Mouse (Mus musculus): ENCODE results near the gene Rfxap. TPM values are rescaled to one million over a fixed set of nuclear protein-coding genes. Genes with fewer than 3 reads are reported as not detected.
A peak's percentile ranks its signal among the peaks of the same experiment; 100 is the strongest.

Gene Rfxap
- polyA plus RNA-seq, 1 experiment from 2014 or later: 41.9 TPM

- H3K27ac ChIP-seq: no peak overlapping the region
- 89% methylated on average over 1 of the region's 1 CpGs for WGBS
- H3K4me3 ChIP-seq: no peak overlapping the region
- H3K4me2 ChIP-seq: no peak overlapping the region
- no peaks in the 10 kb centered on the region for H3K9me3 ChIP-seq
- no peak overlapping the region for H3K9ac ChIP-seq
- peaks cover 3% of the 10 kb centered on the region for H3K4me1 ChIP-seq
- no peaks in the 10 kb centered on the region for H3K36me3 ChIP-seq (replicated peaks)
- H3K27me3 ChIP-seq (replicated peaks): no peaks in the 10 kb centered on the region; the same call in 1 of the 2 replicates
- ATAC-seq (replicated peaks): no peak
Observed at GRCm38 (mm10) chr3:54761258-54761657, 46.3 kb downstream of the Rfxap start.

- Histone ChIP-seq H3K4me1 (peaks cover 10% of the 10 kb centered on the region), H3K9me3 (no peaks in the 10 kb centered on the region), H3K36me3 (replicated peaks) (no peaks in the 10 kb centered on the region), H3K27ac (no peak overlapping the region), H3K4me3 (no peak overlapping the region), H3K4me2 (no peak overlapping the region), H3K9ac (no peak overlapping the region), H3K27me3 (replicated peaks) (no peaks in the 10 kb centered on the region; the same call in 1 of the 2 replicates)
- WGBS: 57% methylated on average over 15 of the region's 15 CpGs
- ATAC-seq (replicated peaks): no peak
Observed at GRCm38 (mm10) chr3:54760321-54761115, 47.1 kb downstream of the Rfxap start.

- Histone ChIP-seq H3K9me3 (no peaks in the 10 kb centered on the region), H3K27me3 (replicated peaks) (no peaks in the 10 kb centered on the region; the same call in 1 of the 2 replicates), H3K9ac (no peak overlapping the region), H3K36me3 (replicated peaks) (no peaks in the 10 kb centered on the region), H3K4me3 (no peak overlapping the region), H3K4me1 (peaks cover 16% of the 10 kb centered on the region), H3K27ac (no peak overlapping the region), H3K4me2 (no peak overlapping the region)
- ATAC-seq (replicated peaks): no peak
- WGBS: 80% methylated on average over 9 of the region's 9 CpGs
Observed at GRCm38 (mm10) chr3:54759211-54759610, 48.4 kb downstream of the Rfxap start.

GRCm38 (mm10) chr3:54757446-54757845, 50.1 kb downstream of the Rfxap start:
- H3K27ac ChIP-seq: no peak overlapping the region
- H3K4me1 ChIP-seq: peaks cover 16% of the 10 kb centered on the region
- no peak overlapping the region for H3K4me2 ChIP-seq
- H3K9ac ChIP-seq: no peak overlapping the region
- no peak for ATAC-seq (replicated peaks)
- H3K9me3 ChIP-seq: no peaks in the 10 kb centered on the region
- 91% methylated on average over 8 of the region's 8 CpGs for WGBS
- no peak overlapping the region for H3K4me3 ChIP-seq
- no peaks in the 10 kb centered on the region; the same call in 1 of the 2 replicates for H3K27me3 ChIP-seq (replicated peaks)
- H3K36me3 ChIP-seq (replicated peaks): no peaks in the 10 kb centered on the region

GRCm38 (mm10) chr3:54756058-54756457, 51.5 kb downstream of the Rfxap start:
- H3K4me1 ChIP-seq: peaks cover 16% of the 10 kb centered on the region
- H3K27ac ChIP-seq: no peak overlapping the region
- peak overlapping the region; percentile 99 for H3K4me2 ChIP-seq
- ATAC-seq (replicated peaks): peak; percentile 37; the same call in 1 of the 2 replicates
- no peaks in the 10 kb centered on the region for H3K9me3 ChIP-seq
- H3K27me3 ChIP-seq (replicated peaks): no peaks in the 10 kb centered on the region; the same call in 1 of the 2 replicates
- H3K4me3 ChIP-seq: peak overlapping the region; percentile 64
- H3K36me3 ChIP-seq (replicated peaks): peaks cover 1% of the 10 kb centered on the region; the same call in 1 of the 2 replicates
- 2% methylated on average over 11 of the region's 11 CpGs for WGBS
- no peak overlapping the region for H3K9ac ChIP-seq

GRCm38 (mm10) chr3:54755145-54756041, 52.2 kb downstream of the Rfxap start, which contains the start of gene Smad9:
Gene Smad9, plus strand, starts transcription at chr3:54755582.
- peak within 1 kb of the TSS; percentile 99 for H3K4me2 ChIP-seq
- peak within 1 kb of the TSS; percentile 64 for H3K4me3 ChIP-seq
- under 1% methylated on average over 66 of the region's 66 CpGs for WGBS
- H3K9me3 ChIP-seq: no peaks in the 10 kb centered on the region
- H3K27me3 ChIP-seq (replicated peaks): no peaks in the 10 kb centered on the region; the same call in 1 of the 2 replicates
- H3K27ac ChIP-seq: no peak within 1 kb of the TSS
- peak within 1 kb of the TSS; percentile 66 for H3K9ac ChIP-seq
- peak; percentile 83 for ATAC-seq (replicated peaks)
- peaks cover 6% of the 10 kb centered on the region; the same call in 1 of the 2 replicates for H3K36me3 ChIP-seq (replicated peaks)
- peaks cover 16% of the 10 kb centered on the region for H3K4me1 ChIP-seq

- ATAC-seq (replicated peaks): no peak
- Histone ChIP-seq H3K4me3 (no peak overlapping the region), H3K9me3 (no peaks in the 10 kb centered on the region), H3K27ac (no peak overlapping the region), H3K36me3 (replicated peaks) (peaks cover 25% of the 10 kb centered on the region), H3K27me3 (replicated peaks) (no peaks in the 10 kb centered on the region; the same call in 1 of the 2 replicates), H3K4me1 (peaks cover 16% of the 10 kb centered on the region), H3K4me2 (no peak overlapping the region), H3K9ac (no peak overlapping the region)
- 88% methylated on average over 4 of the region's 4 CpGs for WGBS
Observed at GRCm38 (mm10) chr3:54753411-54753810, 54.2 kb downstream of the Rfxap start.

Other genes starting within 250 kb of the Rfxap start
- gene Supt20, start 115.0 kb downstream of the Rfxap start, polyA plus RNA-seq (2015; fragmentation: Nextera tagmentation; extraction: Ambion mirVana): 79.1 and 90.1 TPM in 2 replicates
- not detected in 2 replicates for gene Gm21958, start 93.4 kb downstream of the Rfxap start, polyA plus RNA-seq (2015; fragmentation: Nextera tagmentation; extraction: Ambion mirVana)
- 74.2 and 81.5 TPM in 2 replicates for gene Exosc8, start 72.4 kb downstream of the Rfxap start, polyA plus RNA-seq (2015; fragmentation: Nextera tagmentation; extraction: Ambion mirVana)
- gene Alg5, start 72.3 kb downstream of the Rfxap start, polyA plus RNA-seq (2015; fragmentation: Nextera tagmentation; extraction: Ambion mirVana): 41.4 and 47.0 TPM in 2 replicates
- gene Smad9, start 52.2 kb downstream of the Rfxap start, polyA plus RNA-seq (2015; fragmentation: Nextera tagmentation; extraction: Ambion mirVana): 0.30 and 0.46 TPM in 2 replicates
- 1.3 and 1.4 TPM in 2 replicates for gene Sertm1, start 108.1 kb upstream of the Rfxap start, polyA plus RNA-seq (2015; fragmentation: Nextera tagmentation; extraction: Ambion mirVana)
- 2.5 TPM in 2 replicates for gene Ccna1, start 247.7 kb upstream of the Rfxap start, polyA plus RNA-seq (2015; fragmentation: Nextera tagmentation; extraction: Ambion mirVana)

Measured in midbrain, embryonic 15.5 days (tissue).